Mouse (Mus musculus) left cerebral cortex, postnatal 25 days (tissue): ENCODE measurements at regions not wholly inside any gene's neighbourhood (a gene's known extent, or its start where the extent isn't known, plus 50 kb on each side); places are given as distances from the start of the nearest gene placed in this dataset.
A peak's percentile ranks its signal among the peaks of the same experiment; 100 is the strongest.

ENCODE experiments used
- DNase-seq, 2 experiments: peaks; one replicate each; pipeline ENCODE4 v3.0.0; 2022; ENCODE audit warnings: low spot score in 2 of 2, mixed read lengths in 1 of 2
- intact Hi-C: fragments of 180-260 bp; cut with DNase I; formaldehyde crosslinking; loops from one replicate; pipeline ENCODE4 v1.15.1; 2025

DNA sequence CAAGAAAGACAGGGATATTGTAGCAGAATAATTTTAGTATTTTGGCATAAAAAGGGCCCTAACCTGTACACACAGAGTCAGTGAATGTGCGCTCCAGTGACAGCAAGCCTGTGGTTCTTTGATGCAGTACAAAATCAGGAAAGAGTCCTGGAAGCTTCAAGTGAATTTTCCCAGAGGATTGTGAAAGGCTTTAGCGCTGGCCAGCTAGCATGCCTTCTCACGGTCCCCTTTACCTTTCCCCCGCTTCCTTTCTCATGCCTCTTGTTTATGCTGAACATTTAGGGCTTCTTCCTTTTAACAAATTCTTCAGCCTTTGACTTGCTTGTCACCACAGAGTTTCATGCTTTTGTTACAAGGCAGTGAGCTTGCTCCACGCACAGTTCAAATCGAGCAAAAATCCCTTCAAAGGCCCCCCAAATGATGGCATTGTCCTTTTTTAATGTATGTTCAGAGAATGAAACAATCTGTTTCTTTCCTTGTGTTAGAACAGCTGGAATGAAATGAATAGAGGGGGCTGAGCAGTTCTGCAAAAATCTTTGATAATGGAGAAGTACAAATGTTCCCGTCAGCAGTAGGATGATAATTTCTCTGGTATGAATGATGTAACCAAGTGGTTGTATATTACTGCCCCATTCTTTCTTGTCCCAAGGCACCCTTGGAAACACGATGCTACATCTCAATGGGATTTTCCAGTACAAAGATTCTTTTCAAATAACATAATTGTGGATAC lies 576.3 kb upstream of the Zeb2 start:
- DNase-seq = no peak
- intact Hi-C loops = no loop called here

GRCm38 (mm10) chr2:45692819-45693218 lies 575.6 kb upstream of the Zeb2 start:
- intact Hi-C loops = no loop called here

GRCm38 (mm10) chr2:45688996-45689395 lies 571.8 kb upstream of the Zeb2 start:
- no peak for DNase-seq
- intact Hi-C loops = no loop called here

More at GRCm38 (mm10) chr2:45692819-45693218, 575.6 kb upstream of the Zeb2 start:
- DNase-seq = no peak

- intact Hi-C loops = no loop called here
- DNase-seq = no peak
Measured at GRCm38 (mm10) chr2:45681251-45681650, 564.1 kb upstream of the Zeb2 start.

GRCm38 (mm10) chr2:45679101-45679895 lies 562.1 kb upstream of the Zeb2 start:
- DNase-seq = no peak
- intact Hi-C loops = no loop called here

DNA sequence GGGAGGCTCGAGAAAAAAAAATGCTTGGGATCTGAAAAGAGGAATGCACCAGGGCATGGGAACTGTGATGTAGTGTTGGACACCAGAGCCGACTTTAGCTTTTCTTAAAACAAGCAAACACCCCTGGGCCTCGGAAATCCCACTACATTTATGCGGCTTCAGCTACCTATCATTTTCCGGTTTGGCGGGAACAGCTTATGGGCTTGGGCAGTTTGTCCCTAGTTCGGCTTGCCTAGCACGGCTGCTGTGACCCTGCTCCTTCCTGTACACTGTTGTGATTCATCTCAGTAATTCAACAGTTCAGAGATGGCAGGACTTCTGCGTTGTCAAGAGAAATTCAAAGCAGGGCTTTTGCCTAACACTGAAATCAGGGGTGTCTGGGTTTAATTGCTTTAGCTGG lies 561.5 kb upstream of the Zeb2 start:
- DNase-seq = no peak

GRCm38 (mm10) chr2:45675776-45676175 lies 558.6 kb upstream of the Zeb2 start:
- no peak for DNase-seq
- intact Hi-C loops = no loop called here

More for the DNA sequence above, 561.5 kb upstream of the Zeb2 start:
- intact Hi-C loops = no loop called here

GRCm38 (mm10) chr2:45656011-45656410 lies 538.8 kb upstream of the Zeb2 start:
- intact Hi-C loops = no loop called here

DNA sequence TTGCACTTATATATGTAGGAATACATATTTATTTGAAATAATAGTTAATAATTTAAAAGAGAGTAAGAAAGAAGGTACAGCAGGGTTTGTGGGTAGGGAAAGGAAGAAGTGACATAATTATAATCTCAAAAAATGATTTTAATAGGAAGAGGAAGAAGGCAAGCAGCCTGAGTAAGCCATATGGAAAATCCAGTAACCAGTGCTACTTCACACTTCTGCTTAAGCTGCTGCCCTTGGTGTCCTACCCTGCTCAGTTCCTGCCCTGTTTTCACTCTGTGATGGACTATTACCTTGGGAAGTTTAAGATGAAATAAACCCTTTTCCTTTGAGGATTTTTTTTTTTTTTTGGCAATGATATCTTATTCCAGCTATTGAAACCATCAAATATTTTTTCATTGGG lies 537.5 kb upstream of the Zeb2 start:
- intact Hi-C loops = no loop called here
- no peak for DNase-seq

More at GRCm38 (mm10) chr2:45656011-45656410, 538.8 kb upstream of the Zeb2 start:
- DNase-seq = no peak

GRCm38 (mm10) chr2:45652977-45653376 lies 535.8 kb upstream of the Zeb2 start:
- no peak for DNase-seq
- intact Hi-C loops = no loop called here

DNA sequence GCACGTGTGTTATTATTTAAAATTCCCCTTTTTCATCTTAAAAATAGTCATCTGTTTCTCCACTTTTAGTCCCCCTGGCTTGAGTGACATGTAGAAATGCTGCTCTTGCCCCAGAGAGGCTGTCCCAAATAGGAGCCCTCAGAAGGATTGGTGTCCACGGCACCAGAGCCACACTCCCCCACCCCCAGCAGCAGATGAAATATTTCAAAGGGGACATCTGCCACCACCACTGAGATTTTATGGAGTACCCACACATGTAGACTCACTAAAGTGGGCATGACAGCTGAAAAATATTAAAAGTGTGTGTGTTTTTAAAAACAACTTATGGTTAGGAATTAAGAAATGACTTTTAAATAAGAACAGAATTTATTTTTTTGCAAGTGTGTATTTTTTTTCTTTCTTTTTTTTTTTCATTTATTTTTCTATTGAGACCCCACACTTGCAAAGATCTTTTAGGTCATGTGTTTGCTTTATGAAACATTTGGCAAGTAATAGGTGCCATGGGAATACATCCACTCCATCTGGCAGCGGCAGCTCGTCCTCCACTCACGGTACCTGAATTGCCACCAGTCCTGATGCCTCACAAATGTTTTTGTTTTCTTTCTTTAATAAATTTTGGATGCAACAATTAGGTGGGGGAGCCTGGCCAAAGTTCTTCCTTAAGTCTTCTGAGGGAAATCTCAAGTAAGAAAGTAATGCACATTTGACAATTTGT lies 533.2 kb upstream of the Zeb2 start:
- no peak for DNase-seq
- intact Hi-C loops = no loop called here

DNA sequence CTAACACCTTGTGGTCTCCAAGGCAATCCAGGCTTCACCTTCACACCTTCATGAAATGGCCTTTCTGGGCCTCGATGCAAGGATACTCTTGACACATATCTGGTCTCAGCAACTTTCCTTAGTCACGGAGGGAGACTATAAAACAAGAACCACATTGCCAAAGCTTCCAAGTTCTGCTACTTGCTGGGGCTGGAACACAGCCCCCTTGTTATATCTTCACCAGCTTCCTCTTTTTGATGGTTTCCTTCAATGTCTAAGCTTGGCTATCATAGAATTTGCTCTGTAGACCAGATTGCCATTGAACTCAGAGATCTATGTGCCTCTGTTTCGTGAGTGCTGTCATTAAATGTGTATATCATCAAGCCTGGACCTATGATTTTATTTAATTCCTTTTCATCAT lies 530.7 kb upstream of the Zeb2 start:
- DNase-seq = no peak
- intact Hi-C loops = no loop called here

- intact Hi-C loops = no loop called here
- no peak for DNase-seq
Measured at GRCm38 (mm10) chr2:45630081-45630480, 512.9 kb upstream of the Zeb2 start.

- DNase-seq = no peak
- intact Hi-C loops = loop anchor here (10.0 kb wide), 1 partner anchor 385 kb away; no protein-coding TSS in a partner anchor
Measured at GRCm38 (mm10) chr2:45629616-45630015, 512.4 kb upstream of the Zeb2 start.

GRCm38 (mm10) chr2:45623056-45623455 lies 505.9 kb upstream of the Zeb2 start:
- intact Hi-C loops = loop anchor here (5.0 to 10.0 kb wide), 2 partner anchors 134 to 378 kb away; no protein-coding TSS in a partner anchor
- DNase-seq = peak; percentile 19 to 87

GRCm38 (mm10) chr2:45608926-45609325 lies 491.7 kb upstream of the Zeb2 start:
- no peak for DNase-seq
- intact Hi-C loops = no loop called here

DNA sequence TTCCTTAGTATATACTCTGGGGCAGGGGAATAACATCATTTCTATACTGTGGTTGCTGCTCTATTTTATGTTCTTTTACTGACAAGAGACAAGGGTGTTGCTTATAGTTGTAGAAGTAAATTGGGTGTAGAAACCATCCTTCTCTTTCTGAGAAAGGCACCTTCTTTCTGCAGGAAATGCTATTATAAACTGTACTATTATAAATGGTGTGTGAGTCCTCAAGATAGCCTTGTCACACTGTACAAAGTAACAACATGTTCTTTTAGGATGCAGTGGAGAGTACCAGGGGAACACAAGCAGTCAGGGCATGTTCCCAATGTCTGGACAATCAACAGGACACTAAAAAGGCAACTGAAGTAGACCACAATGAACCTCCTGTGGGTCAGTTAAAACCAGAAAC lies 490.2 kb upstream of the Zeb2 start:
- intact Hi-C loops = no loop called here
- DNase-seq = no peak

GRCm38 (mm10) chr2:45601332-45601900 lies 484.2 kb upstream of the Zeb2 start:
- DNase-seq = no peak
- intact Hi-C loops = no loop called here

GRCm38 (mm10) chr2:45593765-45594164 lies 476.6 kb upstream of the Zeb2 start:
- intact Hi-C loops = no loop called here
- DNase-seq = no peak

DNA sequence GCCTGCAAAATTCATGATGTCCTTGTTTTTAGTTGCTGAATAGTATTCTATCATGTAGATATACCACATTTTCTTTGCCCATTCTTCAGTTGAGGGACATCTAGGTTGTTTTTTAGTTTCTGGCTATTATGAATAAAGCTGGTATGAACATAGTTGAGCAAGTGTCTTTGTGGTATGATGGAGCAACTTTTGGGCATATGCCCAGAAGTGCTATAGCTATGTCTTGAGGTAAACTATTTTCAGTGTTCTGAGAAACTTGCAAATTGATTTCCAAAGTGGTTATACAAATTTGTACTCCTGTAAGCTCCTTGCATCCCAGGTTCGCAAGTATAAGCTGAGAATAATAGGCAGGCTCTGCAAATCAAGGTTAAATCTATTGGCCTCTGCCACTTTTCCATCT lies 473.8 kb upstream of the Zeb2 start:
- DNase-seq = peak in 1 of 2 experiments; percentile 8
- intact Hi-C loops = no loop called here
